In the genomic region with DNA sequence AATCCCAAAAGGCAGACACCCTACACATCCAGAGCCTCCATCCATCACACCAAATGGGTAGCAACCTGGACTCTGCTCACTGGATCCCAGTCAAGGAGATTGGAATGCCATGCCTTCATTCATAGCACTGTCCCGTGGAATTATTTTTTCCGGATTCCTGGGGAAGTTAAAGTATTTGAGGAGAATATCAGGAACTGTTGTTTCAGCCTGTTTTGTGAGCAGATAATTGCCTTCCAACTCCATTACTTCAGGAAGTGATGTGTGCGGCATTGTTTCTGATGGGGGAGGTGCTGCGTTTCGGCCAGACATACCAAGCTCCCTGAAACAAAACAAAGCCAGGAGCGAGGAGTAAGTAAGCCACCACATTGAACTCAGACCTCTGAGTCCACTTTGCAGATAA, we compare ENCODE assay signal across 13 mouse cellular contexts. TPM values are rescaled to one million over a fixed set of nuclear protein-coding genes. Genes with fewer than 3 reads are reported as not detected.
DNase-seq lines count a peak whose midpoint lies in the region; ATAC-seq and TF ChIP-seq lines count a peak whose summit lies in the region.
"Had no signal": no experiment of that assay in that cellular context is flagged by ENCODE, and none has a peak within 500 bp of the region (broad histone marks: within the 10 kb centered on the region; RNA-seq: fewer than 3 reads in every experiment).

No protein-coding gene starts in this region.

- H3K4me3 ChIP-seq in lung, adult 2 months (replicated peaks; ENCODE audit: extremely low read depth, low read depth, low read length) = no peak overlapping the region
- no peak overlapping the region for H3K4me3 ChIP-seq in heart, embryonic 11.5 days (ENCODE audit: low read depth, low read length)
- no peak overlapping the region for H3K4me3 ChIP-seq in kidney, postnatal 0 days (replicated peaks; ENCODE audit: low read depth, low read length)
- H3K4me3 ChIP-seq in forebrain, embryonic 15.5 days = no peak overlapping the region
- no peak overlapping the region for H3K4me3 ChIP-seq in layer of hippocampus, adult 2 months
- H3K4me3 ChIP-seq: embryonic facial prominence, embryonic 15.5 days; liver, embryonic 13.5 days had no signal

- H3K4me2 ChIP-seq in heart, embryonic 11.5 days = peak overlapping the region; percentile 16; the same call in 1 of the 2 replicates
- 0 out of 2 replicates have a peak overlapping the region, but pooled peaks have one; percentile 18 for H3K4me2 ChIP-seq in kidney, postnatal 0 days (ENCODE audit: low read length)
- H3K4me2 ChIP-seq in forebrain, embryonic 15.5 days (replicated peaks) = no peak overlapping the region
- H3K4me2 ChIP-seq: embryonic facial prominence, embryonic 15.5 days; liver, embryonic 13.5 days had no signal

- peaks cover 6% of the 10 kb centered on the region for H3K4me1 ChIP-seq in lung, adult 2 months (ENCODE audit: control insufficient read depth, insufficient read depth, low read length)
- H3K4me1 ChIP-seq in heart, embryonic 11.5 days (ENCODE audit: control insufficient read depth, insufficient read depth, low read length) = peaks cover 7% of the 10 kb centered on the region; the same call in 1 of the 2 replicates
- H3K4me1 ChIP-seq in kidney, postnatal 0 days (replicated peaks; ENCODE audit: insufficient read depth, low read length) = no peaks in the 10 kb centered on the region; the same call in 1 of the 2 replicates
- no peaks in the 10 kb centered on the region for H3K4me1 ChIP-seq in forebrain, embryonic 15.5 days
- H3K4me1 ChIP-seq: embryonic facial prominence, embryonic 15.5 days; liver, embryonic 13.5 days had no signal

- no peak for TF ChIP-seq CTCF in lung, adult 2 months (IDR thresholded peaks at IDR 0.05; ENCODE audit: insufficient read depth, low read length)
- TF ChIP-seq CTCF in kidney, postnatal 0 days (IDR thresholded peaks at IDR 0.05; ENCODE audit: low read depth) = no peak
- TF ChIP-seq CTCF in layer of hippocampus, adult 2 months (conservative IDR thresholded peaks at IDR 0.05) = no peak

- H3K9me3 ChIP-seq in heart, embryonic 11.5 days (replicated peaks; ENCODE audit: control insufficient read depth, low read length) = no peaks in the 10 kb centered on the region
- H3K9me3 ChIP-seq in kidney, postnatal 0 days (replicated peaks; ENCODE audit: low read length) = no peaks in the 10 kb centered on the region
- H3K9me3 ChIP-seq in forebrain, embryonic 15.5 days = no peaks in the 10 kb centered on the region
- H3K9me3 ChIP-seq: embryonic facial prominence, embryonic 15.5 days; liver, embryonic 13.5 days had no signal

- H3K36me3 ChIP-seq in heart, embryonic 11.5 days (ENCODE audit: control insufficient read depth, insufficient read depth, low read length) = no peaks in the 10 kb centered on the region
- H3K36me3 ChIP-seq in kidney, postnatal 0 days (ENCODE audit: insufficient read depth, low read length) = no peaks in the 10 kb centered on the region
- no peaks in the 10 kb centered on the region for H3K36me3 ChIP-seq in forebrain, embryonic 15.5 days
- H3K36me3 ChIP-seq: embryonic facial prominence, embryonic 15.5 days; liver, embryonic 13.5 days had no signal

- 18% methylated on average over 6 of the region's 6 CpGs for WGBS in lung, adult 2 months
- 32% methylated on average over 6 of the region's 6 CpGs for WGBS in heart, embryonic 11.5 days (ENCODE audit: insufficient replicate concordance)
- 29% methylated on average over 6 of the region's 6 CpGs for WGBS in kidney, postnatal 0 days
- WGBS in forebrain, embryonic 15.5 days = 55% methylated on average over 6 of the region's 6 CpGs

- H3K27ac ChIP-seq in heart, embryonic 11.5 days (ENCODE audit: low read depth, low read length) = peak overlapping the region; percentile 29; the same call in 1 of the 2 replicates
- no peak overlapping the region for H3K27ac ChIP-seq in kidney, postnatal 0 days
- H3K27ac ChIP-seq in forebrain, embryonic 15.5 days (replicated peaks) = no peak overlapping the region
- H3K27ac ChIP-seq in layer of hippocampus, adult 2 months = no peak overlapping the region
- H3K27ac ChIP-seq: embryonic facial prominence, embryonic 15.5 days; liver, embryonic 13.5 days had no signal

- no peak for TF ChIP-seq POLR2A in lung, adult 2 months (IDR thresholded peaks at IDR 0.05; ENCODE audit: borderline replicate concordance, extremely low read depth, low read depth, low read length)

- H3K9ac ChIP-seq in heart, embryonic 11.5 days (ENCODE audit: low read depth, low read length) = no peak overlapping the region
- H3K9ac ChIP-seq in kidney, postnatal 0 days (ENCODE audit: low read depth, low read length) = no peak overlapping the region
- no peak overlapping the region for H3K9ac ChIP-seq in forebrain, embryonic 15.5 days (replicated peaks)
- H3K9ac ChIP-seq: embryonic facial prominence, embryonic 15.5 days; liver, embryonic 13.5 days had no signal

- no peaks in the 10 kb centered on the region for H3K27me3 ChIP-seq in heart, embryonic 11.5 days (ENCODE audit: control insufficient read depth, insufficient read depth, low read length)
- no peaks in the 10 kb centered on the region for H3K27me3 ChIP-seq in kidney, postnatal 0 days (ENCODE audit: insufficient read depth, low read length)
- H3K27me3 ChIP-seq in forebrain, embryonic 15.5 days = no peaks in the 10 kb centered on the region
- H3K27me3 ChIP-seq: CH12.LX; embryonic facial prominence, embryonic 15.5 days; liver, embryonic 13.5 days had no signal

- ATAC-seq in heart, embryonic 11.5 days (replicated peaks; ENCODE audit: insufficient number of reproducible peaks, low FRiP score, low TSS enrichment) = no peak
- ATAC-seq in kidney, postnatal 0 days (replicated peaks; ENCODE audit: low FRiP score, low read depth) = no peak
- no peak for ATAC-seq in forebrain, embryonic 15.5 days (replicated peaks)

- peak; percentile 36 for DNase-seq in lung, adult 18-20 months
- no peak for DNase-seq in lung, adult 2 months
- DNase-seq in kidney, postnatal 0 days (ENCODE audit: low spot score) = peak; percentile 65
- peak; percentile 18 for DNase-seq in yolk sac, embryonic 10.5 days (ENCODE audit: low spot score)
- DNase-seq in layer of hippocampus, adult 2 months (ENCODE audit: low spot score in 2 of 2) = no peak
- no peak for DNase-seq in cerebellum, postnatal 4 days (ENCODE audit: low spot score in 2 of 2)
- DNase-seq: layer of hippocampus, adult 9-11 months; liver, embryonic 13.5 days; right cerebral cortex, postnatal 14 days had no signal

RNA-seq across cellular contexts. Expression of a gene that starts 41.8 kb away (rescaled TPM):
- polyA plus RNA-seq in lung, adult 2 months (2012; rRNA removed) = 4.2 and 5.6 TPM in 2 replicates
- 17.9 and 18.9 TPM in 2 replicates for polyA plus RNA-seq in heart, embryonic 11.5 days (2014; fragmentation: Nextera tagmentation; extraction: Ambion mirVana)
- 21.8 and 23.5 TPM in 2 replicates for polyA plus RNA-seq in kidney, postnatal 0 days (2015; fragmentation: Nextera tagmentation; extraction: Ambion mirVana)
- polyA plus RNA-seq in forebrain, embryonic 15.5 days (2015; fragmentation: Nextera tagmentation; extraction: Ambion mirVana) = 24.7 and 25.0 TPM in 2 replicates
- total RNA-seq in layer of hippocampus, adult 2 months (2021) = 10 to 100 TPM in 1 of 2 experiments, 1 to 10 TPM in 1; 9.0 to 11.8 TPM

Comparison
In these comparisons a context has a peak if more than half of its experiments do, and no peak if none do; other contexts are left out.
1. DNase-seq: peak in lung, adult 18-20 months (2 of 2), kidney, postnatal 0 days (single experiment) and yolk sac, embryonic 10.5 days (single experiment); none in lung, adult 2 months (single experiment), layer of hippocampus, adult 2 months (0 of 2) and cerebellum, postnatal 4 days (0 of 2).